Mouse (Mus musculus) forebrain, postnatal 0 days (tissue): ENCODE data around the gene Cdc37. TPM values are rescaled to one million over a fixed set of nuclear protein-coding genes. Genes with fewer than 3 reads are reported as not detected.

Source experiments
- ATAC-seq: fragments of 200-750 bp; cut with Nextera tagmentation; 2 replicates; pipeline ENCODE4 v1.8.0; 2017; ENCODE audit warnings: mild to moderate bottlenecking, moderate library complexity
- DNase-seq: peaks from one replicate; pipeline ENCODE4 v3.0.0-alpha.2; 2015
- H3K27ac ChIP-seq: fragments of 300-500 bp; sonication (generic); 2 replicates; pipeline ENCODE4 v1.5.1; 2014; ENCODE audit warnings: low read depth, mild to moderate bottlenecking, antibody characterized with exemption, low read length, moderate library complexity, mixed read lengths
- H3K27me3 ChIP-seq: fragments of 300-500 bp; sonication (generic); 2 replicates; pipeline ENCODE4 v1.6.1; 2014; ENCODE audit warnings: mild to moderate bottlenecking, low read length, mixed read lengths; ENCODE audit not compliant: insufficient read depth
- H3K36me3 ChIP-seq: fragments of 300-500 bp; sonication (generic); 2 replicates; pipeline ENCODE4 v1.6.1; 2014; ENCODE audit warnings: mild to moderate bottlenecking, moderate library complexity; ENCODE audit not compliant: insufficient read depth
- H3K4me1 ChIP-seq: fragments of 300-500 bp; sonication (generic); 2 replicates; pipeline ENCODE4 v1.6.1; 2014; ENCODE audit warnings: antibody characterized with exemption; ENCODE audit not compliant: insufficient read depth
- H3K4me2 ChIP-seq: fragments of 300-500 bp; sonication (generic); 2 replicates; pipeline ENCODE4 v1.6.1; 2014; ENCODE audit warnings: low read depth, mild to moderate bottlenecking, moderate library complexity
- H3K4me3 ChIP-seq: fragments of 300-500 bp; sonication (generic); 2 replicates; pipeline ENCODE4 v1.5.1; 2014; ENCODE audit warnings: low read depth, low read length, mixed read lengths
- H3K9ac ChIP-seq: fragments of 300-500 bp; sonication (generic); 2 replicates; pipeline ENCODE4 v1.6.1; 2014; ENCODE audit warnings: mild to moderate bottlenecking
- H3K9me3 ChIP-seq: fragments of 300-500 bp; sonication (generic); 2 replicates; pipeline ENCODE4 v1.6.1; 2016; ENCODE audit warnings: low read length
- CTCF ChIP-seq: sonication (generic); IDR thresholded peaks from 2 replicates; pipeline ENCODE4 v1.5.1; 2016; ENCODE audit warnings: antibody characterized with exemption, control low read depth, low read depth
- WGBS: fragments of 180-500 bp; shearing (Covaris S2); extraction: QIAGEN DNeasy Blood & Tissue Kit; methylation state at CpG from one replicate; pipeline ENCODE4 v1.1.7; 2014; 5-methylcytosine and 5-hydroxymethylcytosine counted together
- polyA plus RNA-seq: library from polyadenylated mRNA; unstranded; fragments of >200 nt; fragmentation: Nextera tagmentation; extraction: Ambion mirVana; gene quantifications from 2 replicates; pipeline ENCODE4 v1.2.1, GENCODE M21; 2015
- total RNA-seq: library from RNA; depleted of rRNA; stranded (reverse); fragments of >200 nt; gene quantifications from 2 replicates; pipeline ENCODE4 v1.2.3, GENCODE M21; 2014

The Cdc37 gene
- total and polyA plus RNA-seq, 2 experiments from 2014 or later, result 42.1 to 186 TPM

DNA sequence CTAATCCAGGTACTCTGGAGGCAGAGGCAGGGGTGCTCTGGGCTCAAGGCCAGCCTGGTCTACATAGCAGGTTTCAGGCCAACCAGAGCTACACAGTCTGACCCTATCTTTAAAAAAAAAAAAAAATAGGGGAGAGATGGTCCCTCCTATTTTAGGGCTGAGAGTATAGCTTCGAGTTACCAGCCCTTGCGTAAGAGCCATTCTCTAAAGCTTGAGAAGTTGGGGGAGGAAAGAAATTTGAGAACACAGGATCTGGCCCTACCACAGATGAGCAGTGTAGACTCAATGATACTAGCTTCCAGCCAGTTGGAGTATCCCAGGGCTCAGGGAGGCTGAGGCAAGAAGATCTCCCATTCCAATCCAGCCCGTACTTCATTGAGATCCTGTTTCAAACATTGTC is 44.0 kb upstream of the Cdc37 start:
- no peak for TF ChIP-seq CTCF
- H3K4me3 ChIP-seq, result no peak overlapping the region
- 85% methylated on average over 3 of the region's 3 CpGs for WGBS
- H3K27me3 ChIP-seq, result no peaks in the 10 kb centered on the region
- no peak overlapping the region for H3K27ac ChIP-seq
- H3K36me3 ChIP-seq, result no peaks in the 10 kb centered on the region
- H3K4me2 ChIP-seq, result no peak overlapping the region
- no peaks in the 10 kb centered on the region for H3K9me3 ChIP-seq
- peaks cover 4% of the 10 kb centered on the region; the same call in 1 of the 2 replicates for H3K4me1 ChIP-seq
- no peak overlapping the region for H3K9ac ChIP-seq
- ATAC-seq, result no peak
- DNase-seq, result no peak

DNA sequence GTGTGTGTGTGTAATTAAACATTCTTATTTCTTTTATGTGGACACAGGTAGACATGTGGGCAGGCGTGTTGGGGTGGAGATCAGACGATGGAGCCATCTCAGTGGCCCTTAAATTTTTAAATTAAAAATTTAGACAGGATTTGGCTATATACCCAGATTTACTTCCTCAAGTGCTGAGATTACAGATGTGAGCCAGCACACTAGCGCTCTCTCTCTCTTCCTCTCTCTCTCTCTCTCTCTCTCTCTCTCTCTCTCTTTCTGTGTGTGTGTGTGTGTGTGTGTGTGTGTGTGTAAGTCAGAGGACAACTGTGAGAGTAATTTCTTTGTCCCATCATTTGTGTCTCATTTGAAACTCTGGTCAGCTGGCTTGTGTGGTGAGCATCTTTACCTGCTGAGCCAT is 40.9 kb upstream of the Cdc37 start:
- H3K9me3 ChIP-seq, result no peaks in the 10 kb centered on the region
- 75% methylated on average over 3 of the region's 3 CpGs for whole genome bisulfite sequencing
- H3K36me3 ChIP-seq, result no peaks in the 10 kb centered on the region
- no peak overlapping the region for H3K9ac ChIP-seq
- TF ChIP-seq CTCF, result no peak
- no peaks in the 10 kb centered on the region for H3K4me1 ChIP-seq
- H3K27ac ChIP-seq, result no peak overlapping the region
- no peaks in the 10 kb centered on the region for H3K27me3 ChIP-seq
- DNase-seq (no peak), ATAC-seq (no peak)
- H3K4me2 ChIP-seq, result no peak overlapping the region
- H3K4me3 ChIP-seq, result no peak overlapping the region

DNA sequence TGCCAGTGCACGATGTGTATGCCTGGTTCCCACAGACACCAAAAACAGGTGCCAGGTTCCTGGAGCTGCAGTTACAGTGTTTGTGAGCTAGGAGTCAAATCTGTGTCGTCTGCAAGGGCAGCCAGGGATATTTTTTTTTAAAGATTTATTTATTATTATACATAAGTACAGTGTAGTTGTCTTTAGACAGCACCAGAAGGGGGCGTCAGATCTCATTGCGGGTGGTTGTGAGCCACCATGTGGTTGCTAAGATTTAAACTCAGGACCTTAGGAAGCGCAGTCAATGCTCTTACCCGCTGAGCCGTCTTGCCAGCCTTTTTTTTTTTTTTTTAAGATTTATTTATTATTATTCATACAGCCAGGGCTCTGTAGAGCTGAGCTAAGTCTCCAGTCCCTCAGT is 40.1 kb upstream of the Cdc37 start:
- no peak; the same call in 1 of the 2 replicates for ATAC-seq
- Histone ChIP-seq H3K9ac (no peak overlapping the region), H3K4me2 (no peak overlapping the region), H3K4me1 (no peaks in the 10 kb centered on the region), H3K27ac (no peak overlapping the region), H3K36me3 (no peaks in the 10 kb centered on the region), H3K27me3 (no peaks in the 10 kb centered on the region), H3K9me3 (no peaks in the 10 kb centered on the region), H3K4me3 (no peak overlapping the region)
- peak; percentile 25 for DNase-seq
- TF ChIP-seq CTCF, result peak; percentile 30; the same call in 1 of the 2 replicates
- WGBS, result 39% methylated on average over 7 of the region's 7 CpGs

DNA sequence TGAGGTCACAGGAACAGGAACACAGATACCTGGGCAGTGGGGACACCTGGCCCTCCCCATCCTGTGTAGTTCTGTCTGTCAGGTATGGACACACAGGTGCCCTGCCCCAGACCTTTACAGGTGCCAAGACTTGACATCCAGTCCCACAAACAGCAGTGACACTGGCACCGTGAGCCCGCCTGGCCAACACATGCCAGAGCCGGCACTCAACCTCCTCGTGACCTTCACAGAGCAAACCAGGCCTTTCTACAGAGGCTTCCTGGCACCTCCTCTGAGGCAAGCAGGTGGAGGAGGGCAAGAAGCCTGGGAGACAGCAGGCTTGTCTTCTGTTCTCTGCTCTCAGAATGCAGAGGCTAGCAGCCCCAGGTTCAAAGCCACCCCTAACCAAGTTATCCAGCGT is 35.7 kb upstream of the Cdc37 start:
- Histone ChIP-seq H3K4me1 (no peaks in the 10 kb centered on the region), H3K27ac (no peak overlapping the region), H3K27me3 (no peaks in the 10 kb centered on the region), H3K9ac (no peak overlapping the region), H3K36me3 (no peaks in the 10 kb centered on the region), H3K9me3 (no peaks in the 10 kb centered on the region), H3K4me2 (no peak overlapping the region), H3K4me3 (no peak overlapping the region)
- TF ChIP-seq CTCF, result no peak
- WGBS, result 93% methylated on average over 5 of the region's 5 CpGs
- DNase-seq (no peak), ATAC-seq (no peak)

DNA sequence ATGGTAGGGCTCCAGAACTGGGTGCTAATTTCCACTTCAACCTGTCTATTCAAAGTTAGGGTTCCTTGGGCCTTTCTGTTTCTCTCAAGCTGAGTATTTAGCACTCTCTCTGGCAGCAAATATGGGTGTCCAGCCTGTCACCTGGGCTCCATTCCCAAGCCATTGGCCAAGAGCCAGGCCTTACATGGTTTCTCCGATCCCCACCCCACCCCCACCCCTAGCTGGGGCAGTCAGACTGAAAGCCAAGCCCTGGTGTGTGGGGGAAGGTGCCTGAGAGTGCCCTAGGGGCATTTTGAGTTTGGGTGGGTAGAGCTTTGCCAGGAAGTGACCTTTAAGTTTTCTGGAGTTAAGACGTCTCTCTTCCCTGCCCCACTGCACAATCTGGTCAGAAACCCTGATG is 35.0 kb upstream of the Cdc37 start:
- H3K4me3 ChIP-seq, result no peak overlapping the region

DNA sequence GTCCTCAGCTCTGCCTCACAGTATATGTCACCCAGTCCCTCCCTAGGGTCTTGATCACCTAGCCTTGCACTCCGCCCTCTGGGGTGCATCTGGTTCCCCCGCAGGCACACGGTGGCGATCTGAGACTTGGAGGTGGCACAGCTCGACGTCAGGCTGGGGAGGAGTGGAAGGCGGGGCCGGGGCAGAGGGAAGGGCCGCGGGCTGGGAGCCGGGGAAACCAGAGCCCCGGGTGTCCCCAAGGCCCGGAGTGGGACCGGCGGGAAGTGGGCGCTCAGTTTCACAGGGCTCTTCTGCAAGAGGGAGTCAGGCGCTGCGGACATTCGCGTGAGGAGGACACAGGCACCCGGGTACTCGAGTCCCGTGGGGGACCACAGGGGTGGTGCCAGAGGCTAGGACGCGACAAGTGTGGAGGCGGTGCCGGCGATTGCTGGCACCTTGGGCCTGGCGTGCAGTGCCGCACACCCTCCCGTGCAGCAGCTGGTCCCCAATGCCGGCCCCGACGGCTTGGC is 34.2 kb upstream of the Cdc37 start:
- no peak overlapping the region for H3K4me3 ChIP-seq
- no peaks in the 10 kb centered on the region for H3K9me3 ChIP-seq
- no peaks in the 10 kb centered on the region for H3K36me3 ChIP-seq
- no peaks in the 10 kb centered on the region for H3K4me1 ChIP-seq
- peak overlapping the region; percentile 17; the same call in 1 of the 2 replicates for H3K4me2 ChIP-seq
- DNase-seq, result no peak
- no peak overlapping the region for H3K27ac ChIP-seq
- WGBS, result 8% methylated on average over 32 of the region's 34 CpGs
- no peak; the same call in 1 of the 2 replicates for ATAC-seq
- no peak overlapping the region for H3K9ac ChIP-seq
- no peaks in the 10 kb centered on the region for H3K27me3 ChIP-seq
- TF ChIP-seq CTCF, result no peak

More for the DNA sequence above, 35.0 kb upstream of the Cdc37 start:
- Histone ChIP-seq H3K4me2 (peak overlapping the region; percentile 17; the same call in 1 of the 2 replicates), H3K4me1 (no peaks in the 10 kb centered on the region), H3K9me3 (no peaks in the 10 kb centered on the region), H3K9ac (no peak overlapping the region), H3K27ac (no peak overlapping the region), H3K36me3 (no peaks in the 10 kb centered on the region), H3K27me3 (no peaks in the 10 kb centered on the region)
- DNase-seq (no peak), ATAC-seq (no peak)
- TF ChIP-seq CTCF, result no peak
- 25% methylated on average over 2 of the region's 2 CpGs for WGBS

DNA sequence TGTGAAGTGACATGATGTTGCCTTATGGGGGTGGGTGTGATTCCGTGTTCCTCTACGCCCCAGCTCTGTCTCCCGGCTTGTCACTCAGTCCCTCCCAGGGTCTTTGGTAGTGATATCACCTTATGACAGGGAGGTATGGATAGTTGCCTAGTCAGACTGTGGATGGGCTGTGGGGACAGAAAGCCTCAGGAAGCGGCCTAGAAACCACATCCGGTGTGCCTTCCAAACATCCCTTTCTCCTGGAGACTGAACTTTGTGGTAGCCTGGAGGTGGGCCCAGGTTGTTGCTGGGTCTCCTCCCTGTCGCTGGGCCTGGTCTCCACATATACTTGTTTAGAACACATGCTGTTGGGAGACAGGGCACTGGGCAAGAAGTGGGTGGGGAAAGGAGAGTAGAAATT is 33.6 kb upstream of the Cdc37 start:
- Histone ChIP-seq H3K9ac (no peak overlapping the region), H3K27me3 (no peaks in the 10 kb centered on the region), H3K4me3 (no peak overlapping the region), H3K27ac (no peak overlapping the region), H3K9me3 (no peaks in the 10 kb centered on the region), H3K36me3 (no peaks in the 10 kb centered on the region), H3K4me1 (no peaks in the 10 kb centered on the region), H3K4me2 (no peak overlapping the region)
- WGBS, result 86% methylated on average over 6 of the region's 6 CpGs
- DNase-seq, result no peak
- no peak for ATAC-seq
- no peak for TF ChIP-seq CTCF
